Mouse (Mus musculus) ovary, adult 2 months (tissue): Measurements from ENCODE around the gene Acss3. TPM values are rescaled to one million over a fixed set of nuclear protein-coding genes. Genes with fewer than 3 reads are reported as not detected.

Source experiments
- polyA plus RNA-seq: library from polyadenylated mRNA; depleted of rRNA; stranded (reverse); fragments of >200 nt; gene quantifications from 2 replicates; pipeline ENCODE4 v1.2.3, GENCODE M21; 2012; rRNA removed

Acss3 gene
- 1.9 and 2.2 TPM in 2 replicates for polyA plus RNA-seq

DNA sequence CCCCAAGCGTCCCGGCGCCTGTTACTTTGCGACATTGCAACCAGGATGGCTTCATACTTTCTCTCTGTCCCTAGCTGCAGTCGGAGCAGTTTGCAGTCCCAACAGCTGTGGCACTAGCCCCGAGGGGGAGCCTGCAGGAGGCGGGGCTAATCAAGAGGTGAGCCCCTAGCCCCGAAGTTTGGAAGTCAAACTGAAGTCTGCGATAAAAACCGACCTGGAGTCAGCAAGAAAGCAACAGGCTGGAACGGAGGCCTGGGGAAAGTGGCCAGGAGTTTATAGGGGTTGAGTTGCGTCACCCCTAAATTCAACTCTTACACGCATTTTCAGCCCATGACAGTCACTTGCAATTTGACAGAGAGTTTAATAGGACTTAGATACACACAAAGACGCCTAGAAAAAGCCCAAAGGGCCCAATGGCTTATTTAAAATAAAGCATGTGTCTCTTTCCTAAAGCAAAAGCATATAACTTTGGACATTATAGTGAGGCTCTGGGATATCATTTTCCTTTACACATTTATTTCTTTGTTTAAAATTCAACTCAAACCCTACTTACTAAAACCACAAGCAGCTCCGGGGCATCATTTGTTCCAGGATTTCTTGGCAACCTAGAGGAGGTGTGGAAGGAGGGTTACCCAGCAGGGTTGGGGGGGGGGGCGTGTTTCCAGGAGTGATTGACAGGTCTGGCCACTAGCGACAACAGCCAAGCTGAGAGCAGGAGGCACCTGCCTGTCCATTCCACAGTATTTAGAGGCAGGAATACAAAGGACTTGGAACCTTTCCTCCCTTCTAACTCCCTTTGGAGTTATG is at the start of gene Acss3:
Acss3 (minus strand) TSS at position 140 of the 807 bp plus-strand sequence.

Other genes starting within 250 kb of the Acss3 start
- 0.15 and 0.16 TPM in 2 replicates for gene Lin7a, start 148.0 kb upstream of the Acss3 start, polyA plus RNA-seq